Mouse (Mus musculus) right cerebral cortex, adult 2 months (tissue): ENCODE data around the gene Parm1.
A peak's percentile ranks its signal among the peaks of the same experiment; 100 is the strongest.

Experiments
- DNase-seq, 2 experiments: peaks; one replicate each; pipeline ENCODE4 v3.0.0; 2021 to 2022; ENCODE audit warnings: low spot score in 2 of 2

Parm1 gene

DNA sequence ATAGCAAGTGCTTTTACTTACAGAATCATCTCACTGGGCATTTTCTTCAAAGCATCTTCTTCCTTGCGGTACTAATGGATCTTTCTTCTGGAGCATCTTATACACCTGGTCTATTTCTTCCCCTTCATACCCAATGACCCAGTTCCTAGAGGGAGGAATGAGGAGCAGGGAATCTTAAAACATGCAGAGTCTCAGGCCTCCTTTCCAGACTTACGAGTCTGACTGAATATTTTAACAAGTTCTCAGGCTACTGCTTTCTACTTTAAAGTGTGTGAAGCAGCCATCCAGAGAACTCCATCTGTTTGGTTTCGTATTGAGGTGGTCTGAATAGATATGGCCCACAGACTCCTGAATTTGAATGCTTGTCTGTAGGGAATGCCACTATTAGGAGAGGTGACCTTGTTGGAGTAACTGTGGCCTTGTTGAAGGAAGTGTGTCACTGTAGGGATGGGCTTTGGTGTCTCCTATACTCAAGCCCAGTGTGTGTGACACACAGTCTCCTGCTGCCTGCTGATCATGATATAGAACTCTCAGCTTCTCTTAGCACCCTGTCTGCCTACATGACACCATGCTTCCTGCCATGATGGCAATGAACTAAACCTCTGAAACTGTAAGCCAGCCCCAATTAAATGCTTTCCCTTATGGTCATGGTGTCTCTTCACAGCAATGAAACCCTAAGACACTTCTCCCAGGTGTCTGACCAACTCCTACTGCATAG, 137.1 kb downstream of the Parm1 start:
- peak in 1 of 2 experiments; percentile 16 for DNase-seq

DNA sequence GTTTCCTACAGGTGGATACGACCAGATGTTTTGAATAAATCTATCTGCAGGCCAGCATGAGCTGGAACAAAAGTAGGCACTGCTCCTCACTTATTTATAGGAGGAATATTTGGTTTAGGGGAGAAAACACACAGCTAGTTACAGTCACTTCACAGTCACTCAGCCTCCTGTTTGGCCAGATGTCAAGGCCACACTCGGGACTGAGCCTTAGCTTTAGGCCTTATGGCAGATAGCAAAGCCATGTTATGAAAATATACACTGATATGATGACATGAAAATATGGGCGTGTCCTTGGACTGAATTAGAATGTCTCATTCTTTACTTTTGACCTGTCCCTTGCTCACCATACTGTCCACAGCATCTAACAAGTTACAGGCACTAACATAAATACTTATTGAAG, 137.8 kb downstream of the Parm1 start:
- DNase-seq, result no peak

- no peak for DNase-seq
Measured at GRCm38 (mm10) chr5:91662715-91663114, 145.3 kb downstream of the Parm1 start.

GRCm38 (mm10) chr5:91667127-91667526, 149.7 kb downstream of the Parm1 start:
- DNase-seq, result no peak

GRCm38 (mm10) chr5:91669235-91669634, 151.8 kb downstream of the Parm1 start:
- DNase-seq, result no peak
